Mouse (Mus musculus) common myeloid progenitor, adult 5-6 weeks (primary cell): Measurements from ENCODE around the gene Cfap99. TPM values are rescaled to one million over a fixed set of nuclear protein-coding genes. Genes with fewer than 3 reads are reported as not detected.

ENCODE experiments used
- total RNA-seq: library from RNA; stranded (forward); fragments of 200-1000, 187-1606 nt; gene quantifications from 2 replicates; pipeline ENCODE4 v1.2.3, GENCODE M21; 2017

The Cfap99 gene
- total RNA-seq, 1 experiment from 2014 or later = not detected

Other genes with a start within 250 kb of the Cfap99 start
- gene Poln, start 119.2 kb upstream of the Cfap99 start, total RNA-seq = 3.1 TPM in 1 of 2 replicates, not detected in the other
- 148 and 152 TPM in 2 replicates for gene Haus3, start 119.1 kb upstream of the Cfap99 start, total RNA-seq
- 22.6 and 31.0 TPM in 2 replicates for gene Mxd4, start 100.9 kb upstream of the Cfap99 start, total RNA-seq
- not detected in 2 replicates for gene Zfyve28, start 151 bp upstream of the Cfap99 start, total RNA-seq
- 115 and 126 TPM in 2 replicates for gene Rnf4, start 47.7 kb downstream of the Cfap99 start, total RNA-seq
- 27.6 and 32.7 TPM in 2 replicates for gene Fam193a, start 81.3 kb downstream of the Cfap99 start, total RNA-seq
- gene Tnip2, start 225.4 kb downstream of the Cfap99 start, total RNA-seq = 20.0 and 29.2 TPM in 2 replicates
- gene Sh3bp2, start 237.2 kb downstream of the Cfap99 start, total RNA-seq = 9.9 and 10.2 TPM in 2 replicates